Mouse (Mus musculus): ENCODE data around the gene Yipf4. TPM values are rescaled to one million over a fixed set of nuclear protein-coding genes. Genes with fewer than 3 reads are reported as not detected.

Yipf4 gene
- polyA plus RNA-seq, 2 experiments, result 16.8 to 68.4 TPM

DNA sequence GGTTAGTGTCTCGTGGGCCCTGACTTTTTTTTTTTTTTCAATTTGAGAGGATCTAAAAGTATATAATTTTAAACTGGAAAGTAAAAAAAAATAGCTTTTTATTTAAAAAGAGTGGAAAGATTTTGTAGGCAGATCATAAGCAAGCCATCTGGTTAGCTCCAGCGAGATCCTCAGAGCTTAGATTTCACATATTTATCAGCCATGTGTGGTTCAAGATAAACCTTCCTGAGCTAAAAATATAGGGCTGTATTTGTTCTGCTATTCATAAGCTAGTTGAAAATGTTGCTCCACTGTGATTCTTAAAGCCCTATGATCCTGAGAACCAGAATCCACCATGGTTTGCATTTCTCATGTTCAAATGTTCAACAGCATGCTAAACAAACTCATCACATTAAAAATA is 18.6 kb downstream of the Yipf4 start:
- no peak overlapping the region for H3K4me3 ChIP-seq (ENCODE audit: insufficient read depth in 1 of 2, low read depth in 2 of 2, low read length in 2 of 2)
- no peak for ATAC-seq (ENCODE audit: insufficient read depth)
- WGBS (ENCODE audit: insufficient replicate concordance), result 27% methylated on average over 2 of the region's 2 CpGs
- no peak for DNase-seq (ENCODE audit: low read depth in 3 of 3, low spot score in 3 of 3)
- H3K9ac ChIP-seq (replicated peaks), result no peak overlapping the region
- no peaks in the 10 kb centered on the region for H3K9me3 ChIP-seq (ENCODE audit: control insufficient read depth, low read length)
- no peak overlapping the region for H3K4me2 ChIP-seq (ENCODE audit: low read depth)
- TF ChIP-seq CTCF (IDR thresholded peaks at IDR 0.05; ENCODE audit: low read depth), result no peak
- TF ChIP-seq EP300 (IDR thresholded peaks at IDR 0.05; ENCODE audit: low read depth), result no peak
- no peaks in the 10 kb centered on the region for H3K4me1 ChIP-seq (replicated peaks; ENCODE audit: control insufficient read depth in 2 of 2, insufficient read depth in 2 of 2, low read length in 1 of 2)
- H3K36me3 ChIP-seq (replicated peaks; ENCODE audit: control insufficient read depth, insufficient read depth, low read depth), result no peaks in the 10 kb centered on the region
- H3K27me3 ChIP-seq (ENCODE audit: control insufficient read depth, insufficient read depth, low read length), result no peaks in the 10 kb centered on the region
- H3K27ac ChIP-seq, result no peak overlapping the region

DNA sequence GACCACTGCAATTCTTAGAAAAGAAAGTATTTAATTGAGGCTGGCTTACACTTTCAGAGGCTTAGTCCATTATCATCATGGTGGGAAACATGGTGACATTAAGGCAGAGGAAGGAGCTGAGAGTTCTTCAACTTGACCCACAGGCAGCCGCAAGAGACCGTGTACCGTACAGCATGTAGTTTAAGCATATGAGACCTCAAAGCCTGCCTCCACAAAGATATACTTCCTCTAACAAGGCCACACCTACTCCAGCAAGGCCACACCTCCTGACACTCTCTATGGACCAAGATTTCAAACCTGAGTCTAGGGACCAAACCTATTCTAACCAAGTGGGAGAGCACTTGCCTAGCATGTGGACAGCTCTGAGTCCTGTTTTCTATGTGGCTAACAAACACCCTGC is 19.3 kb downstream of the Yipf4 start:
- Histone ChIP-seq H3K9ac (replicated peaks) (no peak overlapping the region), H3K4me2 (ENCODE audit: low read depth) (no peak overlapping the region), H3K4me3 (ENCODE audit: insufficient read depth in 1 of 2, low read depth in 2 of 2, low read length in 2 of 2) (no peak overlapping the region), H3K36me3 (replicated peaks; ENCODE audit: control insufficient read depth, insufficient read depth, low read depth) (no peaks in the 10 kb centered on the region), H3K27ac (no peak overlapping the region), H3K9me3 (ENCODE audit: control insufficient read depth, low read length) (no peaks in the 10 kb centered on the region), H3K27me3 (ENCODE audit: control insufficient read depth, insufficient read depth, low read length) (no peaks in the 10 kb centered on the region), H3K4me1 (replicated peaks; ENCODE audit: control insufficient read depth in 2 of 2, insufficient read depth in 2 of 2, low read length in 1 of 2) (no peaks in the 10 kb centered on the region)
- no peak for ATAC-seq (ENCODE audit: insufficient read depth)
- TF ChIP-seq CTCF (IDR thresholded peaks at IDR 0.05; ENCODE audit: low read depth) (no peak), EP300 (IDR thresholded peaks at IDR 0.05; ENCODE audit: low read depth) (no peak)
- whole genome bisulfite sequencing (ENCODE audit: insufficient replicate concordance), result 49% methylated on average over 3 of the region's 3 CpGs
- DNase-seq (ENCODE audit: low read depth in 3 of 3, low spot score in 3 of 3), result no peak

DNA sequence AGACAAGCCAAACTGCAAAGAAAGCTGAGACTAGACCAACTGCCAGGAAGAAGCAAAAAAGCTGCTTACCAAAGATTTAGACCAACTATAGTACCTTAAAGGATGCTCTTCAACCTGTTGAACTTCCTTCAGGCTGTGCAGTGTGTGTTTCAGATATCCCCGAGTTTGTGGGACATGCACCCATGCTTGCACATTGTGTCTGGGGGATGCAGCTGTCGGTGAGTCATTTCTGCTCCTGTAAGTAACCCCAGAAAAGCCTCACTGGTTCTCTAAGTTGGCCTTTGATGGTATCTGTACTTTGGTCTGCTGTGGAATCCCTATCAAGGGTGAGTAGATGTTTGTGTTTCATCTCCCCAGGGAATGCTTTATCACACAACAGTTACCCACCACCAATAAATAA is 23.0 kb downstream of the Yipf4 start:
- Histone ChIP-seq H3K4me3 (ENCODE audit: insufficient read depth in 1 of 2, low read depth in 2 of 2, low read length in 2 of 2) (no peak overlapping the region), H3K27me3 (ENCODE audit: control insufficient read depth, insufficient read depth, low read length) (no peaks in the 10 kb centered on the region), H3K36me3 (replicated peaks; ENCODE audit: control insufficient read depth, insufficient read depth, low read depth) (no peaks in the 10 kb centered on the region), H3K4me2 (ENCODE audit: low read depth) (no peak overlapping the region), H3K9ac (replicated peaks) (no peak overlapping the region), H3K9me3 (ENCODE audit: control insufficient read depth, low read length) (no peaks in the 10 kb centered on the region), H3K4me1 (replicated peaks; ENCODE audit: control insufficient read depth in 2 of 2, insufficient read depth in 2 of 2, low read length in 1 of 2) (no peaks in the 10 kb centered on the region), H3K27ac (no peak overlapping the region)
- DNase-seq (ENCODE audit: low read depth in 3 of 3, low spot score in 3 of 3) (no peak), ATAC-seq (ENCODE audit: insufficient read depth) (no peak)
- no peak for TF ChIP-seq EP300 (IDR thresholded peaks at IDR 0.05; ENCODE audit: low read depth)
- WGBS (ENCODE audit: insufficient replicate concordance), result 50% methylated on average over 2 of the region's 2 CpGs

DNA sequence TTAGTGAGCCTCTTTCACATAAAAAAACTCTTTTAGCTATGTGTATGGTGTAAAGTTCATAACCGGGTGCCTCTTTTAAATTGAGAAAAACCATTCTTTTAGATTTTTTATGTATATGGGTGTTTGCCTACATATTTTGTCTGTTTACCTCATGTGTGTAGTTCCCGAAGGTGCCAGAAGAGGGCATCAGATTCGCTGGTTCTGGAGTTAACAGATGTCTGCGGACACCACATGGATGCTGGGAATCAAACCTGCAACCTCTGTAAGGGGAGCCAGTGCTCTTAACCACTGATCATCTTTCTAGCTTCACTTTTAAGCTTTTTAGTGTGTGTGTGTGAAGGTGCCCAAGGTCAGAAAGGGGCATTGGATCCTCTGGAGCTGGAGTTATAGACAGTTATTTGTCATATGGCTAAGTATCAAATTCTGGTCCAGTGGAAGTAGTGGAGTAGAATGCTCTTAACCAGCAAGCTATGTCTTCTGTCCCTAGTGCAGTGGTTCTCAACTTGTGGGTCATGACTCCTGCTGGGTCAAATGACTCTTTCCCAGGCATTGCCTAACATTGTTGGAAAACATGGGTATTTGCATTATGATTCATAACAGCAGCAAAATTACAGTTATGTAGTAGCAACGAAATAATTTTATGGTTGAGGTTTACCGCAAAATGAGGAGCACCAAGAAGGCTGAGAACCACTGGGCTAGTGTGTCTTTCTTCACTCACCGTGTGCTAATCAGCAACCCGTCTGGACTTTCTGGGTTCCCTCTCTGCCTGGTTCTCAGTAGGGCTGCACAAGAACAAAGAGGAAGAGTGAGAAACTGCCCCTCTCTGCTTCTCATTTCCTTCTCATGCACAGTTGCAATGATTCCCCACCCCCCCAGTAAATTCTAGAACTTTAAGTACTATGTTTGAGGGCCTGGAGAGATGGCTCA is 33.8 kb downstream of the Yipf4 start:
- Histone ChIP-seq H3K27me3 (ENCODE audit: control insufficient read depth, insufficient read depth, low read length) (no peaks in the 10 kb centered on the region), H3K4me3 (ENCODE audit: insufficient read depth in 1 of 2, low read depth in 2 of 2, low read length in 2 of 2) (no peak overlapping the region), H3K9ac (replicated peaks) (no peak overlapping the region), H3K4me1 (replicated peaks; ENCODE audit: control insufficient read depth in 2 of 2, insufficient read depth in 2 of 2, low read length in 1 of 2) (peaks cover 11% of the 10 kb centered on the region in 2 experiments), H3K4me2 (ENCODE audit: low read depth) (no peak overlapping the region), H3K36me3 (replicated peaks; ENCODE audit: control insufficient read depth, insufficient read depth, low read depth) (no peaks in the 10 kb centered on the region), H3K9me3 (ENCODE audit: control insufficient read depth, low read length) (no peaks in the 10 kb centered on the region), H3K27ac (no peak overlapping the region)
- 69% methylated on average over 8 of the region's 8 CpGs for WGBS (ENCODE audit: insufficient replicate concordance)
- peak; percentile 37; the same call in 1 of the 2 replicates for TF ChIP-seq CTCF (IDR thresholded peaks at IDR 0.05; ENCODE audit: low read depth)
- no peak for TF ChIP-seq EP300 (IDR thresholded peaks at IDR 0.05; ENCODE audit: low read depth)
- DNase-seq (ENCODE audit: low read depth in 3 of 3, low spot score in 3 of 3) (no peak), ATAC-seq (ENCODE audit: insufficient read depth) (no peak)

DNA sequence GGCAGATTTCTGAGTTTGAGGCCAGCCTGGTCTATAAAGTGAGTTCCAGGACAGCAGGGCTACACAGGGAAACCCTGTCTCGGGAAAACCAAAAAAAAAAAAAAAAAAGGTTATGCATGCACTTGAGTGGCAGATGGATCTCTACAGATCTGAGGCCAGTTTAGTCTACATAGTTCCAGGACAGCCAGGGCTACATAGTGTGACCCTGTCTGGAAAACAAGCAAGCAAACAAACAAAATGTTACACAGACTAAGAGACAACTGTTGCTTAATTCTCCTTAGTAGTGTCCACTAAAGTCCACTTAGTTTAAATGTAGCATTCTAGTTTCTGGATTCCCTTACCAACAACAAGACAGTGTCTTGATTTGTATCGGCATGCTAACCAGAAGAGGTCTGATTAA is 36.8 kb downstream of the Yipf4 start:
- H3K4me2 ChIP-seq (ENCODE audit: low read depth), result no peak overlapping the region
- no peak overlapping the region for H3K9ac ChIP-seq (replicated peaks)
- no peak for DNase-seq (ENCODE audit: low read depth in 3 of 3, low spot score in 3 of 3)
- H3K4me1 ChIP-seq (replicated peaks; ENCODE audit: control insufficient read depth in 2 of 2, insufficient read depth in 2 of 2, low read length in 1 of 2), result peaks cover 15 to 17% of the 10 kb centered on the region in 2 experiments
- no peak for ATAC-seq (ENCODE audit: insufficient read depth)
- WGBS (ENCODE audit: insufficient replicate concordance), result 66% methylated on average over 2 of the region's 2 CpGs
- no peaks in the 10 kb centered on the region for H3K9me3 ChIP-seq (ENCODE audit: control insufficient read depth, low read length)
- TF ChIP-seq EP300 (IDR thresholded peaks at IDR 0.05; ENCODE audit: low read depth) (no peak), CTCF (IDR thresholded peaks at IDR 0.05; ENCODE audit: low read depth) (no peak)
- no peaks in the 10 kb centered on the region for H3K27me3 ChIP-seq (ENCODE audit: control insufficient read depth, insufficient read depth, low read length)
- no peaks in the 10 kb centered on the region for H3K36me3 ChIP-seq (replicated peaks; ENCODE audit: control insufficient read depth, insufficient read depth, low read depth)
- H3K4me3 ChIP-seq (ENCODE audit: insufficient read depth in 1 of 2, low read depth in 2 of 2, low read length in 2 of 2), result no peak overlapping the region
- H3K27ac ChIP-seq, result no peak overlapping the region

Data from liver, embryonic 14.5 days (tissue).